Mouse (Mus musculus): ENCODE measurements around the gene Dmbx1. TPM values are rescaled to one million over a fixed set of nuclear protein-coding genes. Genes with fewer than 3 reads are reported as not detected.

The Dmbx1 gene
- total and polyA plus RNA-seq, 3 experiments, result 0.19 to 2.3 TPM; not detected in 1

GRCm38 (mm10) chr4:115869512-115870210, 70.1 kb downstream of the Dmbx1 start:
- Histone ChIP-seq H3K4me3 (ENCODE audit: control insufficient read depth in 1 of 2, insufficient read depth in 1 of 2, low read depth in 2 of 2, low read length in 2 of 2) (no peak overlapping the region), H3K9ac (ENCODE audit: control insufficient read depth, low read depth, low read length, poor library complexity, severe bottlenecking) (no peak overlapping the region), H3K4me1 (ENCODE audit: control insufficient read depth in 1 of 2, insufficient read depth in 2 of 2, low read length in 2 of 2) (no peaks in the 10 kb centered on the region), H3K9me3 (replicated peaks; ENCODE audit: insufficient read depth, low read length) (no peaks in the 10 kb centered on the region), H3K27me3 (ENCODE audit: control insufficient read depth in 1 of 2, insufficient read depth in 2 of 2, low read length in 2 of 2) (no peaks in the 10 kb centered on the region), H3K27ac (ENCODE audit: control insufficient read depth, low read depth, low read length) (no peak overlapping the region), H3K36me3 (ENCODE audit: control insufficient read depth in 1 of 2, insufficient read depth in 2 of 2, low read length in 2 of 2) (peaks cover 0 to 16% of the 10 kb centered on the region in 2 experiments; a peak in 2 of 4 replicates), H3K79me2 (ENCODE audit: control insufficient read depth, insufficient read depth, low read length, poor library complexity) (no peaks in the 10 kb centered on the region)
- TF ChIP-seq MXI1 (IDR thresholded peaks at IDR 0.05; ENCODE audit: low read depth, low read length) (no peak), GABPA (IDR thresholded peaks at IDR 0.05; ENCODE audit: low read depth, low read length) (no peak), NRF1 (IDR thresholded peaks at IDR 0.05; ENCODE audit: insufficient read depth, low read depth, low read length, poor library complexity, severe bottlenecking) (no peak), E2F4 (IDR thresholded peaks at IDR 0.05; ENCODE audit: borderline replicate concordance, low read depth, low read length) (no peak), CTCF (IDR thresholded peaks at IDR 0.05 in 2 of 3, conservative IDR thresholded peaks at IDR 0.05 in 1 of 3; ENCODE audit: control insufficient read depth in 1 of 3, insufficient read depth in 1 of 3, low read depth in 2 of 3, low read length in 3 of 3, poor library complexity in 1 of 3, severe bottlenecking in 1 of 3) (no peak), MAX (IDR thresholded peaks at IDR 0.05; ENCODE audit: low read length) (no peak), MEF2A (IDR thresholded peaks at IDR 0.05; ENCODE audit: extremely low read depth, insufficient replicate concordance, low read depth, low read length, poor library complexity, severe bottlenecking) (no peak), SIN3A (IDR thresholded peaks at IDR 0.05; ENCODE audit: low read length) (no peak)
- DNase-seq (ENCODE audit: low read depth, low spot score), result no peak

Other genes starting within 250 kb of the Dmbx1 start
- gene Efcab14, start 202.2 kb downstream of the Dmbx1 start, total RNA-seq (2012; rRNA removed), result 10.4 and 11.7 TPM in 2 replicates
- 10 to 100 TPM in 1 of 2 experiments, not detected in 1; 17.1 TPM for gene Efcab14, start 202.2 kb downstream of the Dmbx1 start, polyA plus RNA-seq (2012; ENCODE audit: insufficient read depth in 1 of 2, insufficient read length in 2 of 2, low read depth in 1 of 2, low replicate concordance in 2 of 2, missing spikeins in 1 of 2)
- not detected in 2 replicates for gene Tex38, start 158.9 kb downstream of the Dmbx1 start, total RNA-seq (2012; rRNA removed)
- under 1 TPM in 1 of 2 experiments, not detected in 1; 0.15 TPM for gene Tex38, start 158.9 kb downstream of the Dmbx1 start, polyA plus RNA-seq (2012; ENCODE audit: insufficient read depth in 1 of 2, insufficient read length in 2 of 2, low read depth in 1 of 2, low replicate concordance in 2 of 2, missing spikeins in 1 of 2)
- 18.9 and 24.5 TPM in 2 replicates for gene Atpaf1, start 155.1 kb downstream of the Dmbx1 start, total RNA-seq (2012; rRNA removed)
- gene Atpaf1, start 155.1 kb downstream of the Dmbx1 start, polyA plus RNA-seq (2012; ENCODE audit: insufficient read depth in 1 of 2, insufficient read length in 2 of 2, low read depth in 1 of 2, low replicate concordance in 2 of 2, missing spikeins in 1 of 2), result 10 to 100 TPM in 1 of 2 experiments, not detected in 1; 23.4 TPM
- 11.2 and 17.7 TPM in 2 replicates for gene Mob3c, start 111.8 kb downstream of the Dmbx1 start, total RNA-seq (2012; rRNA removed)
- gene Mob3c, start 111.8 kb downstream of the Dmbx1 start, polyA plus RNA-seq (2012; ENCODE audit: insufficient read depth in 1 of 2, insufficient read length in 2 of 2, low read depth in 1 of 2, low replicate concordance in 2 of 2, missing spikeins in 1 of 2), result 1 to 10 TPM in 1 of 2 experiments, not detected in 1; 9.5 TPM
- gene Mknk1, start 100.7 kb downstream of the Dmbx1 start, total RNA-seq (2012; rRNA removed), result 24.0 and 25.8 TPM in 2 replicates
- 10 to 100 TPM in 1 of 2 experiments, not detected in 1; 38.5 TPM for gene Mknk1, start 100.7 kb downstream of the Dmbx1 start, polyA plus RNA-seq (2012; ENCODE audit: insufficient read depth in 1 of 2, insufficient read length in 2 of 2, low read depth in 1 of 2, low replicate concordance in 2 of 2, missing spikeins in 1 of 2)
- gene Kncn, start 55.5 kb downstream of the Dmbx1 start, total RNA-seq (2012; rRNA removed), result not detected in 2 replicates
- gene Kncn, start 55.5 kb downstream of the Dmbx1 start, polyA plus RNA-seq (2012; ENCODE audit: insufficient read depth in 1 of 2, insufficient read length in 2 of 2, low read depth in 1 of 2, low replicate concordance in 2 of 2, missing spikeins in 1 of 2), result not detected
- not detected in 2 replicates for gene 6430628N08Rik, start 49.3 kb downstream of the Dmbx1 start, total RNA-seq (2012; rRNA removed)
- gene 6430628N08Rik, start 49.3 kb downstream of the Dmbx1 start, polyA plus RNA-seq (2012; ENCODE audit: insufficient read depth in 1 of 2, insufficient read length in 2 of 2, low read depth in 1 of 2, low replicate concordance in 2 of 2, missing spikeins in 1 of 2), result not detected
- gene Faah, start 78.0 kb upstream of the Dmbx1 start, total RNA-seq (2012; rRNA removed), result 7.5 and 10.8 TPM in 2 replicates
- 10 to 100 TPM in 1 of 2 experiments, not detected in 1; 22.2 TPM for gene Faah, start 78.0 kb upstream of the Dmbx1 start, polyA plus RNA-seq (2012; ENCODE audit: insufficient read depth in 1 of 2, insufficient read length in 2 of 2, low read depth in 1 of 2, low replicate concordance in 2 of 2, missing spikeins in 1 of 2)
- gene Nsun4, start 114.0 kb upstream of the Dmbx1 start, total RNA-seq (2012; rRNA removed), result 13.6 and 14.9 TPM in 2 replicates
- 10 to 100 TPM in 1 of 2 experiments, not detected in 1; 11.8 TPM for gene Nsun4, start 114.0 kb upstream of the Dmbx1 start, polyA plus RNA-seq (2012; ENCODE audit: insufficient read depth in 1 of 2, insufficient read length in 2 of 2, low read depth in 1 of 2, low replicate concordance in 2 of 2, missing spikeins in 1 of 2)
- 444 and 529 TPM in 2 replicates for gene Uqcrh, start 135.1 kb upstream of the Dmbx1 start, total RNA-seq (2012; rRNA removed)
- gene Uqcrh, start 135.1 kb upstream of the Dmbx1 start, polyA plus RNA-seq (2012; ENCODE audit: insufficient read depth in 1 of 2, insufficient read length in 2 of 2, low read depth in 1 of 2, low replicate concordance in 2 of 2, missing spikeins in 1 of 2), result 100 to 1,000 TPM; 392 to 414 TPM
- 52.8 and 64.4 TPM in 2 replicates for gene Lrrc41, start 135.3 kb upstream of the Dmbx1 start, total RNA-seq (2012; rRNA removed)
- 10 to 100 TPM in 1 of 2 experiments, not detected in 1; 73.3 TPM for gene Lrrc41, start 135.3 kb upstream of the Dmbx1 start, polyA plus RNA-seq (2012; ENCODE audit: insufficient read depth in 1 of 2, insufficient read length in 2 of 2, low read depth in 1 of 2, low replicate concordance in 2 of 2, missing spikeins in 1 of 2)
- gene Rad54l, start 183.8 kb upstream of the Dmbx1 start, total RNA-seq (2012; rRNA removed), result 25.0 and 29.4 TPM in 2 replicates
- gene Rad54l, start 183.8 kb upstream of the Dmbx1 start, polyA plus RNA-seq (2012; ENCODE audit: insufficient read depth in 1 of 2, insufficient read length in 2 of 2, low read depth in 1 of 2, low replicate concordance in 2 of 2, missing spikeins in 1 of 2), result 10 to 100 TPM in 1 of 2 experiments, not detected in 1; 44.0 TPM
- gene Pomgnt1, start 183.9 kb upstream of the Dmbx1 start, total RNA-seq (2012; rRNA removed), result 29.1 and 35.3 TPM in 2 replicates
- gene Pomgnt1, start 183.9 kb upstream of the Dmbx1 start, polyA plus RNA-seq (2012; ENCODE audit: insufficient read depth in 1 of 2, insufficient read length in 2 of 2, low read depth in 1 of 2, low replicate concordance in 2 of 2, missing spikeins in 1 of 2), result 10 to 100 TPM in 1 of 2 experiments, not detected in 1; 33.6 TPM
- gene Lurap1, start 211.4 kb upstream of the Dmbx1 start, total RNA-seq (2012; rRNA removed), result 0.85 and 1.2 TPM in 2 replicates
- 1 to 10 TPM in 1 of 2 experiments, not detected in 1; 1.2 TPM for gene Lurap1, start 211.4 kb upstream of the Dmbx1 start, polyA plus RNA-seq (2012; ENCODE audit: insufficient read depth in 1 of 2, insufficient read length in 2 of 2, low read depth in 1 of 2, low replicate concordance in 2 of 2, missing spikeins in 1 of 2)
- 0.08 TPM in 1 of 2 replicates, not detected in the other for gene Tspan1, start 227.7 kb upstream of the Dmbx1 start, total RNA-seq (2012; rRNA removed)
- under 1 TPM in 1 of 2 experiments, not detected in 1; 0.03 TPM for gene Tspan1, start 227.7 kb upstream of the Dmbx1 start, polyA plus RNA-seq (2012; ENCODE audit: insufficient read depth in 1 of 2, insufficient read length in 2 of 2, low read depth in 1 of 2, low replicate concordance in 2 of 2, missing spikeins in 1 of 2)
- gene 1700042G07Rik, start 233.4 kb upstream of the Dmbx1 start, total RNA-seq (2012; rRNA removed), result not detected in 2 replicates
- not detected for gene 1700042G07Rik, start 233.4 kb upstream of the Dmbx1 start, polyA plus RNA-seq (2012; ENCODE audit: insufficient read depth in 1 of 2, insufficient read length in 2 of 2, low read depth in 1 of 2, low replicate concordance in 2 of 2, missing spikeins in 1 of 2)
- gene Gm49337, start 233.5 kb upstream of the Dmbx1 start, total RNA-seq (2012; rRNA removed), result not detected in 2 replicates
- gene Gm49337, start 233.5 kb upstream of the Dmbx1 start, polyA plus RNA-seq (2012; ENCODE audit: insufficient read depth in 1 of 2, insufficient read length in 2 of 2, low read depth in 1 of 2, low replicate concordance in 2 of 2, missing spikeins in 1 of 2), result not detected